Mouse (Mus musculus): Measurements from ENCODE around the gene Car10. TPM values are rescaled to one million over a fixed set of nuclear protein-coding genes. Genes with fewer than 3 reads are reported as not detected.

Car10 gene
- 8.5 and 10.6 TPM in 2 replicates for polyA plus RNA-seq (2015; fragmentation: Nextera tagmentation; extraction: Ambion mirVana)

DNA sequence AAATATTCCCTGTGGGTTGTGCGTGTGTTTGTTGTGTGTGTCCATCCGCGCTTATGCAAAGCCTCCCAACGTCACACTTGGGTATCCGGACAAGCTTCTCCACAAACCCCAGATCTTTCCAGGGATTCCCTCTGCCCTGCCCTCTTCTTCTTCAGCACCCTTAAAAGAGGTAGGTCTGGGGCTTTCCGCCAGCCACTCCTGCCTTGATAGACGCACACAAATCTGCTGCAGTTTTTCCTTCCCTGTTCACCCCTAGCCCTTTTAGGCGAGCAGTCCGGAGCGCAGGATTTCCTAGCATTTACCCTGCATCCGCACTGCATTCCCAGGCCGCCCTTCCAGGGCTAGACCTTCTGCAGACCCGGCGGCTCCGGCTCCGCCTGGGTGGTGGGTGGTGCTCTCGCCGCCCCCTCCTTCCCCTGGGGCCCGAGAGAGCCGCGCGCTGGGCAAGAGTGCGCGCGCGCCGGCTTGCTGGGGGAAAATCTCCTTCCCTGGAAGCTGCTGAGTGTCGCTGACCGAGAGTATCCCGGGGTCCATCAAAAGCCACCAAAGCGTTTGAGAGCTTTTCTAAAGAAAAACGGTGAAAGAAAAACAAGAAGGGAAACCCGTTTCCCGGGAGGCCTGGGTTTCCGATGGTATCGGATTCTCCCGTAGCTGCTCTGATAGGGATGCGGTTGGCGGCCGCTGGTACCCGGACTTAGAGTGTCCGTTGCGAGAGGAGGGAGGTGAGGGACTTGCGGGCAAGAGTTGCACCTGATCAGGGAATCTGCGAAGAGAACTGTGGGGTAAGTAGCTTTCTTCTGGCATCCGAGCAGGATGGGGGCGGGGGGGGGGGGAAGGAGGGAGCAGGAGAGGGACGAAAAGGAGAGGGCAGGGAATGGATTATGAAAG is at the start of gene Car10:
Car10 (plus strand) TSS at position 88 of the 888 bp plus-strand sequence.
- H3K4me3 ChIP-seq = peak within 1 kb of the TSS; percentile 45
- no peak within 1 kb of the TSS; the same call in 1 of the 2 replicates for H3K27ac ChIP-seq (replicated peaks)
- under 1% methylated on average over 46 of the region's 48 CpGs for WGBS
- H3K9me3 ChIP-seq = no peaks in the 10 kb centered on the region
- H3K4me2 ChIP-seq (replicated peaks) = peak within 1 kb of the TSS; percentile 88
- H3K36me3 ChIP-seq = no peaks in the 10 kb centered on the region
- H3K4me1 ChIP-seq = peaks cover 30% of the 10 kb centered on the region
- peak within 1 kb of the TSS; percentile 44 for H3K9ac ChIP-seq (replicated peaks)
- ATAC-seq (replicated peaks) = peak; percentile 64
- H3K27me3 ChIP-seq = peaks cover 39% of the 10 kb centered on the region

GRCm38 (mm10) chr11:93065021-93065420 is 32.8 kb upstream of the Car10 start:
- no peaks in the 10 kb centered on the region for H3K27me3 ChIP-seq
- H3K9ac ChIP-seq (replicated peaks) = no peak overlapping the region
- ATAC-seq (replicated peaks) = no peak
- no peak overlapping the region for H3K4me3 ChIP-seq
- no peak overlapping the region for H3K4me2 ChIP-seq (replicated peaks)
- H3K9me3 ChIP-seq = no peaks in the 10 kb centered on the region
- H3K4me1 ChIP-seq = 0 out of 2 replicates have a peak, but pooled peaks cover 9% of the 10 kb centered on the region
- H3K27ac ChIP-seq (replicated peaks) = no peak overlapping the region
- WGBS = 45% methylated on average over 6 of the region's 6 CpGs
- no peaks in the 10 kb centered on the region for H3K36me3 ChIP-seq

- Histone ChIP-seq H3K36me3 (no peaks in the 10 kb centered on the region), H3K27ac (replicated peaks) (no peak overlapping the region), H3K4me3 (no peak overlapping the region), H3K4me2 (replicated peaks) (no peak overlapping the region), H3K27me3 (no peaks in the 10 kb centered on the region), H3K9me3 (no peaks in the 10 kb centered on the region), H3K9ac (replicated peaks) (no peak overlapping the region), H3K4me1 (0 out of 2 replicates have a peak, but pooled peaks cover 9% of the 10 kb centered on the region)
- no peak for ATAC-seq (replicated peaks)
- 29% methylated on average over 3 of the region's 3 CpGs for WGBS
Measured at GRCm38 (mm10) chr11:93065656-93066181, 32.1 kb upstream of the Car10 start.

DNA sequence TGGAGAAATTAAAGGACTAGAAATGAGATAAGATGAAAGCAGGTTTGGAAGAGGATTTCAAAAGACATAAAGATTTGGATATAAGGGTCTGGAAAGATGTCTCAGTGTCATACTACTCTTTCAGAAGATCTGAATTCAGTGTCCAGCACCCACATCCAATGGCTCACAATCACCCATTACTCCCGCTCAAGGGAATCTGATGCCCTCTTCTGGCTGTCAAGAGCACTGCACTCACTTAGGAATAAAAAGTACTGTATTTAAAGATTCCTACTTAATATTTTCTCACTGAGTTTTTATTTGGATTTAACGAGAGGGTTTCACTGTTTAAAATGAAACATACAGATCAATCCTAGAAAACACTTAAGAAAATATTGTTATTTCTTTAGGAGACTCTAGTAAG is 2.2 kb upstream of the Car10 start:
- no peak overlapping the region for H3K4me2 ChIP-seq (replicated peaks)
- no peak overlapping the region for H3K4me3 ChIP-seq
- no peaks in the 10 kb centered on the region for H3K36me3 ChIP-seq
- peaks cover 30% of the 10 kb centered on the region for H3K4me1 ChIP-seq
- 29% methylated on average over 2 of the region's 2 CpGs for WGBS
- no peak for ATAC-seq (replicated peaks)
- H3K9me3 ChIP-seq = no peaks in the 10 kb centered on the region
- peaks cover 20% of the 10 kb centered on the region for H3K27me3 ChIP-seq
- H3K9ac ChIP-seq (replicated peaks) = no peak overlapping the region
- no peak overlapping the region for H3K27ac ChIP-seq (replicated peaks)

GRCm38 (mm10) chr11:93097001-93097400 is 827 bp upstream of the Car10 start:
- Histone ChIP-seq H3K4me2 (replicated peaks) (peak overlapping the region; percentile 88), H3K4me1 (peaks cover 30% of the 10 kb centered on the region), H3K9ac (replicated peaks) (0 out of 2 replicates have a peak overlapping the region, but pooled peaks have one; percentile 13), H3K27me3 (peaks cover 34% of the 10 kb centered on the region), H3K36me3 (no peaks in the 10 kb centered on the region), H3K27ac (replicated peaks) (no peak overlapping the region), H3K4me3 (peak overlapping the region; percentile 45), H3K9me3 (no peaks in the 10 kb centered on the region)
- no peak for ATAC-seq (replicated peaks)
- WGBS = 0% methylated on average over 6 of the region's 6 CpGs

GRCm38 (mm10) chr11:93097431-93097851 is 387 bp upstream of the Car10 start:
- H3K9ac ChIP-seq (replicated peaks) = 0 out of 2 replicates have a peak overlapping the region, but pooled peaks have one; percentile 13
- peaks cover 38% of the 10 kb centered on the region for H3K27me3 ChIP-seq

DNA sequence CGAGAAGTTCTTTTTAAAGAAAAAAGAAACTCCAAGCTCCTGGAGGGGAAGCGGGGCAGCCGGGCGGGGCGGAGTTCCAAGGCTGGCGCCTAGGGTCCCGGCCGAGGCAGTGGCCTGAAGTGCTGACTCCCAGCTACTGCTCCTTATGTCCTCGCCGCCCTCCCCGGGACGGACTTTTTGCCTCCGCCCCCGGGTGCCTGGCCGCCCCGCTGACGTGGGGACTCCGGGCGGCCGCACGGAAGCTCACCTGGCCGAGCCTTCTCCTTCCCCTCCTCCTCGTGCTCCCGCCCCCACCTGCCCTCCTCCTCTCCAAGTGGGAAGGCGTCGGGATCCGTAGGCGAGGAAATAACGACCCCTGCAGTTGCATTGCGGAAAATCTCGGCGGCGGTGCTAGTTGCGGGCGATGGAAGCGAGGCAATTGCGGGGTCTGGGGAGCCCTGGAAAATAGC is 1.1 kb downstream of the Car10 start:
- H3K27ac ChIP-seq (replicated peaks) = no peak overlapping the region
- no peaks in the 10 kb centered on the region for H3K36me3 ChIP-seq
- H3K9me3 ChIP-seq = no peaks in the 10 kb centered on the region
- H3K4me2 ChIP-seq (replicated peaks) = peak overlapping the region; percentile 88
- H3K9ac ChIP-seq (replicated peaks) = peak overlapping the region; percentile 41
- WGBS = under 1% methylated on average over 37 of the region's 37 CpGs
- H3K27me3 ChIP-seq = peaks cover 39% of the 10 kb centered on the region
- H3K4me3 ChIP-seq = peak overlapping the region; percentile 45
- H3K4me1 ChIP-seq = peaks cover 30% of the 10 kb centered on the region
- ATAC-seq (replicated peaks) = peak; percentile 48

More at GRCm38 (mm10) chr11:93097431-93097851, 387 bp upstream of the Car10 start:
- Histone ChIP-seq H3K4me3 (peak overlapping the region; percentile 45), H3K36me3 (no peaks in the 10 kb centered on the region), H3K9me3 (no peaks in the 10 kb centered on the region), H3K27ac (replicated peaks) (no peak overlapping the region), H3K4me1 (peaks cover 30% of the 10 kb centered on the region), H3K4me2 (replicated peaks) (peak overlapping the region; percentile 88)
- ATAC-seq (replicated peaks) = no peak
- 2% methylated on average over 14 of the region's 14 CpGs for WGBS

DNA sequence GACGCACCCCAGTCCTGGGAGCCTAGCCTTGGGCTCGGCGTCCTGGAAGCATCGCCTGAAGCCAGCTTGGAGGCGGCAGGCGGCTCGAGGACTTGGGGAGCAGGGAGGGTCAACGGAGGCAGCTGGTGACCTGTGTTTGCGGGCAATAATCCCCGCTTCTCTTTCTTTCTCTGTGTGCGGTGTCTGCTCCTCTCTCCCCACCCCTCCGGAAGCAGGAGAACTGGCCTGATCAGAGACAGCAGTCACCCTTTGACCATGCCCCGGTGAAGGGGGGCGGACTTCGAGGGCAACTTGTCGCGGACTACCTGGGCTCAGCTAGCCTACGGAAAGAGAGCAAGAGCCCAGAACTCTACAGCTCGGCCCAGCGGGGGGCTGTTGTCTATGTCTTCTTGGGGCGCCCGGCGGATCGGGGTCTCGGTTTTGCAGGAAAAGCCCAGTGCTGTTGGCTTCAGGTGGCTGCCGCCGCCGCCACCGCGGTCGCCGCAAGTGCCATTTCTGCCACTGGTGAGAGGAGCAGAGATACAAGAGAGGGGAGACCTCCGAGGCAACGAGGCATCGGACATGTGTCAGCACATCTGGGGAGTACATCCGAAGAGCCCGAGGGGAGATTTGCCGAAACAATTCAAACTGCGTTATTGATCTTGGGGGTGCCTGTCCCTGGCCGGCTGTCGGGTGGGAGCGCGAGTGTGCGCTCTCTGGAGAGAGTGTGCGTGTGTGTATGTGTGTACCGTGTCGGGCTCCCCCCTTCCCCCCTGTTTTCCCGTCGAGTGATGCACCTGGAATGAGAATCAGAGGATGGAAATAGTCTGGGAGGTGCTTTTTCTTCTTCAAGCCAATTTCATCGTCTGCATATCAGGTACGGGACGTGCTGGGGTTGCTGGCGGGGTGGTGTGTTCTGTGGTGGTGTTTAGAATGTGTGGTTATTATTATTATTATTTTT is 1.9 kb downstream of the Car10 start:
- peak; percentile 14 for ATAC-seq (replicated peaks)
- H3K27ac ChIP-seq (replicated peaks) = no peak overlapping the region
- H3K36me3 ChIP-seq = no peaks in the 10 kb centered on the region
- H3K9ac ChIP-seq (replicated peaks) = peak overlapping the region; percentile 41
- under 1% methylated on average over 53 of the region's 53 CpGs for WGBS
- peak overlapping the region; percentile 88 for H3K4me2 ChIP-seq (replicated peaks)
- H3K27me3 ChIP-seq = peaks cover 39% of the 10 kb centered on the region
- no peaks in the 10 kb centered on the region for H3K9me3 ChIP-seq
- H3K4me3 ChIP-seq = peak overlapping the region; percentile 45
- H3K4me1 ChIP-seq = peaks cover 30% of the 10 kb centered on the region

DNA sequence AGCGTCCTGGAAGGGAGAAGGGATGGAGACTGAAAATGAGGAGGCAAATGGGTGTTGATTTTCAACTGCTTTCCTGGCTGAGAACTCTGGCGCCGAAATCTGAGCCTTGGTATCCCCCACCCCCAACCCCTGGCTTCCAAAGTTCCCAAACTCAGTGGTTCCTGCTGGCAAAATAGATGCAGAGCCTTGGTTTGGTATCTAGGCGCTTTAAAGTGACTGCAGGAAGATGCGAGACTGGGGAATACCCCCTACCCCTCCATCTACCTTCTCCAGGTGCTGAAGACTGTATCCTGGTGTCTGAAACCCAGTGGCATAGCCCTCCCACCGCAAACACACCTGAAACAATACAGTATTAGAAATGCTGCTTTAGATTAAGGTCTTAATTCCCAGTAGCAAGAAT is 2.8 kb downstream of the Car10 start:
- Histone ChIP-seq H3K4me3 (peak overlapping the region; percentile 45), H3K4me2 (replicated peaks) (peak overlapping the region; percentile 88), H3K9ac (replicated peaks) (no peak overlapping the region), H3K9me3 (no peaks in the 10 kb centered on the region), H3K27me3 (peaks cover 42% of the 10 kb centered on the region), H3K36me3 (no peaks in the 10 kb centered on the region), H3K27ac (replicated peaks) (no peak overlapping the region), H3K4me1 (peaks cover 30% of the 10 kb centered on the region)
- no peak for ATAC-seq (replicated peaks)
- WGBS = 7% methylated on average over 6 of the region's 6 CpGs

GRCm38 (mm10) chr11:93101106-93101505 is 3.3 kb downstream of the Car10 start:
- peak overlapping the region; percentile 45 for H3K4me3 ChIP-seq
- WGBS = 26% methylated on average over 2 of the region's 2 CpGs
- H3K27ac ChIP-seq (replicated peaks) = no peak overlapping the region
- H3K9ac ChIP-seq (replicated peaks) = no peak overlapping the region
- H3K4me2 ChIP-seq (replicated peaks) = peak overlapping the region; percentile 88; the same call in 1 of the 2 replicates
- no peaks in the 10 kb centered on the region for H3K36me3 ChIP-seq
- no peak for ATAC-seq (replicated peaks)
- peaks cover 30% of the 10 kb centered on the region for H3K4me1 ChIP-seq
- H3K9me3 ChIP-seq = no peaks in the 10 kb centered on the region
- H3K27me3 ChIP-seq = peaks cover 42% of the 10 kb centered on the region

DNA sequence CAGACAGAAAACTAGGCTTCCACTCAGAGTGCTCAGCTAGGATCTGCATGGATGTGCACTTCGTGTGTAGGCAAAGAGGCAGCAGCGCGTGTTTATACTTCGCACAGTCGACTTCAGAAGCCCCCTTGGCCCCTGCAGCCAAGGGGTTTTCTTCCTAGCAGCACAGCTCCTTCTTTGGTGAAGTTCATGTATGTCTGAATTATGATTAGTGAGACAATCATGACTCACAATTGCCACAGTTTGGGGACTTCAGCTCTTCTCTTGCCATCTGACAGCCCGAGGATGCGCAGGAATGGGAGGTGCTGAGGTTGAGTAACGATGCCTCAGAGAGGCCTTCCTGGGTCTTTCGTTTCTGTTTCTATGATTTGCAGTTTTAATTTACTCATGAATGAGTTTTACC is 4.5 kb downstream of the Car10 start:
- Histone ChIP-seq H3K9me3 (no peaks in the 10 kb centered on the region), H3K27ac (replicated peaks) (no peak overlapping the region), H3K4me3 (no peak overlapping the region), H3K36me3 (no peaks in the 10 kb centered on the region), H3K27me3 (peaks cover 32% of the 10 kb centered on the region), H3K9ac (replicated peaks) (no peak overlapping the region), H3K4me2 (replicated peaks) (no peak overlapping the region), H3K4me1 (peaks cover 26% of the 10 kb centered on the region)
- no peak for ATAC-seq (replicated peaks)
- WGBS = 81% methylated on average over 9 of the region's 9 CpGs

All from forebrain, embryonic 15.5 days (tissue).